8 mouse cellular contexts compared by ENCODE assay signal in genomic region chr19:60891123-60891470, GRCm38 (mm10). TPM values are rescaled to one million over a fixed set of nuclear protein-coding genes. Genes with fewer than 3 reads are reported as not detected.
DNase-seq lines count a peak whose midpoint lies in the region; ATAC-seq and TF ChIP-seq lines count a peak whose summit lies in the region.

No protein-coding gene starts in this region.

- no peaks in the 10 kb centered on the region for H3K9me3 ChIP-seq in embryonic facial prominence, embryonic 10.5 days
- H3K9me3 ChIP-seq in hindbrain, embryonic 12.5 days (replicated peaks), result no peaks in the 10 kb centered on the region

- no peak for ATAC-seq in hindbrain, embryonic 12.5 days (ENCODE audit: low FRiP score)

- no peaks in the 10 kb centered on the region for H3K27me3 ChIP-seq in embryonic facial prominence, embryonic 10.5 days (replicated peaks; ENCODE audit: low read depth, poor library complexity, severe bottlenecking)
- no peaks in the 10 kb centered on the region for H3K27me3 ChIP-seq in hindbrain, embryonic 12.5 days

- peak overlapping the region; percentile 54 for H3K4me2 ChIP-seq in hindbrain, embryonic 12.5 days (replicated peaks)

- no peak for DNase-seq in layer of hippocampus, adult 2 months (ENCODE audit: low spot score in 2 of 2)
- no peak for DNase-seq in layer of hippocampus, adult 8-10 months (ENCODE audit: low spot score in 2 of 2)
- no peak for DNase-seq in embryonic facial prominence, embryonic 10.5 days (ENCODE audit: low spot score)
- DNase-seq in lung, postnatal 36 days, result peak; percentile 20
- no peak for DNase-seq in layer of hippocampus, adult 9-10 months (ENCODE audit: low spot score)
- DNase-seq in gastrocnemius, postnatal 25 days, result no peak
- DNase-seq in spleen, postnatal 10 days (ENCODE audit: low spot score in 2 of 2), result no peak

- H3K4me3 ChIP-seq in layer of hippocampus, adult 2 months, result peak overlapping the region; percentile 37; the same call in 1 of the 2 replicates
- peak overlapping the region; percentile 87 for H3K4me3 ChIP-seq in embryonic facial prominence, embryonic 10.5 days
- H3K4me3 ChIP-seq in hindbrain, embryonic 12.5 days, result peak overlapping the region; percentile 58

- no peak for TF ChIP-seq CTCF in layer of hippocampus, adult 2 months (conservative IDR thresholded peaks at IDR 0.05)

- 10% methylated on average over 5 of the region's 5 CpGs for WGBS in embryonic facial prominence, embryonic 10.5 days
- WGBS in hindbrain, embryonic 12.5 days, result 7% methylated on average over 4 of the region's 5 CpGs

- 0 out of 2 replicates have a peak overlapping the region, but pooled peaks have one; percentile 24 for H3K27ac ChIP-seq in layer of hippocampus, adult 2 months
- 0 out of 2 replicates have a peak overlapping the region, but pooled peaks have one; percentile 99 for H3K27ac ChIP-seq in embryonic facial prominence, embryonic 10.5 days (replicated peaks)
- peak overlapping the region; percentile 4; the same call in 1 of the 2 replicates for H3K27ac ChIP-seq in hindbrain, embryonic 12.5 days

- no peaks in the 10 kb centered on the region for H3K36me3 ChIP-seq in embryonic facial prominence, embryonic 10.5 days (replicated peaks)
- no peaks in the 10 kb centered on the region for H3K36me3 ChIP-seq in hindbrain, embryonic 12.5 days

- H3K4me1 ChIP-seq in embryonic facial prominence, embryonic 10.5 days, result peaks cover 30% of the 10 kb centered on the region
- peaks cover 14% of the 10 kb centered on the region for H3K4me1 ChIP-seq in hindbrain, embryonic 12.5 days

- peak overlapping the region; percentile 61 for H3K9ac ChIP-seq in hindbrain, embryonic 12.5 days

RNA-seq across cellular contexts. Expression of gene Grk5, which starts 1.5 kb away (rescaled TPM):
- 10 to 100 TPM; 10.4 to 11.5 TPM for total RNA-seq in layer of hippocampus, adult 2 months (2021)
- 10 to 100 TPM in 3 of 4 experiments, 1 to 10 TPM in 1; 7.7 to 12.0 (median 11.9) TPM for total RNA-seq in layer of hippocampus, adult 8-10 months (2022)
- polyA plus RNA-seq in embryonic facial prominence, embryonic 10.5 days (2016; fragmentation: Nextera tagmentation; extraction: Ambion mirVana), result 2.1 and 2.4 TPM in 2 replicates
- 2.6 and 3.9 TPM in 2 replicates for polyA plus RNA-seq in hindbrain, embryonic 12.5 days (2016; fragmentation: Nextera tagmentation; extraction: Ambion mirVana)
- 1 to 10 TPM; 4.6 to 5.5 TPM for total RNA-seq in gastrocnemius, postnatal 25 days (2021)

RNA-seq across cellular contexts. Expression of gene Prdx3, which starts 16.7 kb away (rescaled TPM):
- total RNA-seq in layer of hippocampus, adult 2 months (2021), result 10 to 100 TPM; 73.5 to 75.2 TPM
- 10 to 100 TPM; 76.1 to 84.6 (median 81.3) TPM for total RNA-seq in layer of hippocampus, adult 8-10 months (2022)
- 104 and 112 TPM in 2 replicates for polyA plus RNA-seq in embryonic facial prominence, embryonic 10.5 days (2016; fragmentation: Nextera tagmentation; extraction: Ambion mirVana)
- polyA plus RNA-seq in hindbrain, embryonic 12.5 days (2016; fragmentation: Nextera tagmentation; extraction: Ambion mirVana), result 94.0 TPM in 2 replicates
- total RNA-seq in gastrocnemius, postnatal 25 days (2021), result 100 to 1,000 TPM; 203 to 204 TPM

RNA-seq across cellular contexts. Expression of gene Sfxn4, which starts 29.8 kb away (rescaled TPM):
- total RNA-seq in layer of hippocampus, adult 2 months (2021), result 10 to 100 TPM; 14.3 to 16.9 TPM
- 10 to 100 TPM; 14.2 to 22.2 (median 17.4) TPM for total RNA-seq in layer of hippocampus, adult 8-10 months (2022)
- polyA plus RNA-seq in embryonic facial prominence, embryonic 10.5 days (2016; fragmentation: Nextera tagmentation; extraction: Ambion mirVana), result 11.1 and 12.6 TPM in 2 replicates
- polyA plus RNA-seq in hindbrain, embryonic 12.5 days (2016; fragmentation: Nextera tagmentation; extraction: Ambion mirVana), result 14.2 and 15.3 TPM in 2 replicates
- total RNA-seq in gastrocnemius, postnatal 25 days (2021), result 1 to 10 TPM; 1.6 to 1.8 TPM

Comparison
In these comparisons a context has a peak if more than half of its experiments do, and no peak if none do; other contexts are left out.
1. H3K27ac ChIP-seq: peak in every context shown above with its lines; median percentile 99 in embryonic facial prominence, embryonic 10.5 days; 24 in layer of hippocampus, adult 2 months; 4 in hindbrain, embryonic 12.5 days.
2. H3K4me3 ChIP-seq: peak in every context shown above with its lines; median percentile 87 in embryonic facial prominence, embryonic 10.5 days; 58 in hindbrain, embryonic 12.5 days; 37 in layer of hippocampus, adult 2 months.
3. RNA of gene Sfxn4, which starts 29.8 kb away (total RNA-seq): 14.2 to 22.2 TPM in layer of hippocampus, adult 8-10 months and 14.3 to 16.9 TPM in layer of hippocampus, adult 2 months; 1.6 to 1.8 TPM in gastrocnemius, postnatal 25 days; every median in the first group is over 4 times any median in the second.